Mouse (Mus musculus) thymus, postnatal 36 days (tissue): ENCODE results near the gene Rab27a.

Experiments
- DNase-seq, 2 experiments: peaks; one replicate each; pipeline ENCODE4 v3.0.0; 2022; ENCODE audit warnings: mixed read lengths in 2 of 2

Rab27a gene

DNA sequence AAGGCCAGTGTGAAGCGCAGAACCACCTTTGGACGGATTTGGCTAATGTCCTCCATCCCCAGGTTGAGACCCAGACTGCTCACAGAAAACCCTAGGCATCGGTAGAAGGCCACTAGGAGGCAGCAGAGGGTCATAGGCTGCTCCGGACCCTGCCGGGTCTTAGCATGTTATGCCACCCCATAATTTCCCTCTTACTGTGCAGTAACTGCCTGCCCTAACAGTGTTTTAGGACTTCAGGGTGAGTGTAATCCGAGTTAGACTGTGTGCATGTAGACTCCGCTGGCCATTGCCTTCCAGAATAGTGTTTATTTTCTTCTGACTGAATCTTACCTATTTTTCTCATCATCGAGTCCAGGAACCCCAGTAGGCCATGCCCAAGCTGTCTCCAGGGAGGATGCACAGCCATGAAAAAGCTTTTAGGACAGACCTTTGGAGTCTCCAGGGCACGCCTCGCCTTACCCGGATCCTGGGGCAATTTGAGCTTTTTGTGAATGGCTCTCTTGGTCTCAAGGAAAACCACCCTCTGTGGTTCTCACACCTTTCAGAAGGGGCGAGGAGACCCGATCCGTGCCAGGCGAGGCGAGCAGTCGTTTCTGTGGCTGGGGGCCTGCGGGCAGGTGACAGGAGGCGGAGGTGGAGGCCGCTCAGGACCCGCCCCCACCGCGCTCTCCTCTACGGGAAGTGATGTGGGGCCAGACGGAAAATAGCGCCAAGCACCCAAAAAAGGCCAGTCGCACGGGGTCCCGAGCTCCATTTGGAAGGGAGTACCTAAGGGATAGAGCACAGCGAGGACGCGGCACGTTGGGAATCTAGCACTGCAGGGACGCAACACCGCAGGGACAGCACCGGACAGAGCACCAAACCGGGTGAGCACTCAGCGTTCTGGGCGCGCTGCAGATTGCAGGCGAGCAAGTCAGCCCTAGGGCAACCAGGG, at the start of gene Rab27a:
Gene Rab27a (plus strand): TSS at position 709 of the 934 bp plus-strand sequence.
- peak; percentile 85 for DNase-seq

DNA sequence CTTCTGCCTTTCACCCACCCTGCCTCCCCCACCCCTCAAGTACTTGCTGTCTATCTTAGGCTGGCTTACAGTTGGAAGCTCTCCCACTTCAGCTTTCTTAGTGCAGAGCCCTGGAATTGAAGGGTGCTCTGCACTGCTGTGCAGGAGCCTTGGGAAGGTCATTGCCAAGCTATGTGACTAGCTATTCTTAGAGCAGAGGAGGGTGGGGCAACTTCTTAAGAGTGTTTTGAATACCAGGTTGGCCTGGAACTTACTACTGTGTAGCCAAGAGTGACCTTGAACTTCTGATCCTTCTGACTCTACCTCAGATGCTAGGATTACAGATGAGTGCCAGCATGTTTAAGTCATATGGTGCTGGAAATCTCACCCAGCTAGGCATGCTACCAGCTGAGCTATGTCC, 48.5 kb upstream of the Rab27a start:
- no peak for DNase-seq

DNA sequence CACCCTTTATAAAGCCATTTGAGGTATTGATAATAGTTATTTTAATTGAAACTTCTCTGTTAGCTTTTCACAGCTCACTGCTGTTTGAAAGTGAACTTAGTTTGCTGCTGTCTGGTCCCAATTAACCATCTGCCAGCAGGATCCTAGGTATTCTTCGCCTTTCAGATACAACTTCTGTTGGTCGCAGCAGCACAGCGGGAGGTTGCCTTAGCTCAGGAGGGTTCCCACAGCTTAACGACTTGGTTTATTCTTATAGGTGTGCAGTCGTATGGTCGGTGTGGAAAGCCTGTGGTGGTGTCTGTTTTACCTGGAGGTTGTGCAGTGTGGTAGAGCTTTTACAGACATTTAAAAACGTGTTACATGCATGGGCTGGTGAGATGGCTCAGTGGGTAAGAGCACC, 47.8 kb upstream of the Rab27a start:
- no peak for DNase-seq

DNA sequence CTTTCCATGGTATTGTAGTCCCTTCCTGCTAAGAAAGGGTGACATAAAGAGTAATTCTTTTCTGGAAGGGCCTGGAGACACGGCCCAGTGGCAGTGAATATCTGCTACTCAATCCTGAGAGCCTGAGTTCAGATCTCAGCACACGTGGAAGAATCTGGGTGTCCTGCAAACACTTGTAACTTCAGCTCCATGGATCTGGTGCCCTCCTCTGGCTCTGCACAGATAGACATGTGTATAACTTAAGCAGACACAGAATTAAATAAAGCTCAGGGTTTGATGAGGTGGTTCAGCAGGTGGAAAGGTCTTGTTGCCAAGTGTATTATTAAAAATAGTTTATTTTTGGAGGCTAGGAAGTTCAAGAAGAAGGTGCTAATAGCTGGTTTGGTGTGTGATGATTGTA, 44.2 kb upstream of the Rab27a start:
- no peak for DNase-seq

DNA sequence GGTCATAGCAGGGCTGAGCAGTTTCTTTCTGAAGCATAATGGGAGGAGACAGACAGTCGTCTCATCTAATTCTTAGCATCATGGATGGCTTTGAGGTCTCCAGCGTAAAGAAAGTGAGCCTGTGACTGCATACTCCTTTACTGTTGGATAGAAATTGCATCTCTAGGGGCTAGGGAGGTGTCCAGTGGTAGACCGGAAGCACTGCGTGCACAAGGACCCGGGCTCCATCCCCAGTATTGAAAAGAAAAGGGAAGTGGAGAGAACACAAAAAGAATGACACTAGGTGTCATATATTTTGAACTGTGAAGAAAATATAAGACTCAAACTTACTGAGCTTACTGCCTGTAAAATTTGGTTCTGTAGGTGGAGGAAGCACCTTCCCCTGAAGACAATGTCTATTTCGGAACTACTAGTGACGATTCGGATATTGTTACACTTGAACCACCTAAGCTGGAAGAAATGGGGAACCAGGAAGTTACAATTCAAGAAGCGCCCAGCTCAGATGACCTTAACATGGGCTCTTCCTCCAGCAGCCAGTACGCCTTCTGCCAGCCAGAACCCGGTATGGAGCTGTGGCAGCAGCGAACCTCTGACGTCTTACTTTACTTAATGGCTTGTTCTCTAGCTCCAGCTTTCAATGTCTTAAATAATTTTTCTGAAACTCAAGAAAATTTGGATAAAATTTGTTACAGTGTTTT, 43.2 kb upstream of the Rab27a start:
- DNase-seq: no peak

DNA sequence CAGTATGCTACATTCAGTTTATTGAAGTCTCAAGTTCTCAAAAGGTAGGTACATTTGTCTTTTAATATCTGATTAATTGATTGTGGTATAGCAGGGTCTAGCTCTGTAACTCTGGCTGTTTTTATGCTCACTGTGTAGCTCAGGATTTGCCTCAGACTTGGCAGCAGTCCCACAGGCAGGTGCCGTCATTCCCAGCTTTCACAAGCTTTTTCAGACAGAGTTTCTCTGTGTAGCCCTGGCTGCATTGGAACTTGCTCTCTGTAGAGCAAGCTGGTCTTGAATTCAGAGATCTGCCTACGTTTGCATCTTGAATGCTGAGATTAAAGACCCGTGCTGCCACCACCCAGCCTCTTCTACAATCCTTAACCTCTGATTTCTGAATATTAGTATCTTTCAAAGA, 42.5 kb upstream of the Rab27a start:
- no peak for DNase-seq

DNA sequence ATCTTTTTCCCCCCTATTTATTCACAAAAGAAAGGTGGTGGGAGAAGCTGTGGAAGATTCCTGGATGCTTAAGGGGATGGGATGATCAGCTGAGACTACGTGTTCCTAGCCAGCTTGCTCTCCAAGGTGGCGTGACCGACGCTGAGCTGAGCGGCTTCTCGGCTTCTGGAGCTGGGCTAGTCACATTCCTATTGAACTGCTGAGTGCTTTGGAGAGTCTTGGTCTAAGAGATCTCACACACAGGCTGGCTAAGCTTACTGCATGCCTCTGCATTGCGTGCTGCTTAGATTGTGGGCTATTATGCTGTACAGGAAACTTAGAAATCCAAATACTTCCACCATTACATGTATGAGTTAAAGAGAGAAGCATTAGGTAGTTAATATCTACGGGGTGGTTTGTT, 40.6 kb upstream of the Rab27a start:
- DNase-seq: no peak

DNA sequence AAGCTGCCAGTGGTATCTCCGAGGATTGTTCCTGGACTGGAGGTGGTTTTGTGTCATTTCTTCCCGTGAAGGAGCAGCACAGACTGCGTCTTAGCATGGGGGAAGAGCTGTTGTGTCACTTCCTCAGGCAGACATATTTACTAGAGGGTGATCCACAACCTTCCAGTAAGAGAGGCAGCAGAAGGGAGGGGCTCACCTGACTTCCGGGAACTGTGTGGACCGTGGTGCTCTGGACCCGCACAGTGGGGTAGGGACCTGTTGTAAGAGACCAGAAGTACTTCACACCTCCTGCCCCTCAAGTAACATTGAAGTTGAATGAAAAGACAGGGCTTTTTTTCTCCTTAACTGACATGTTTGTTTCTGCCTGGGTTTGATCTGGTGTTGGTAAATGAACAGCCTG, 39.5 kb upstream of the Rab27a start:
- DNase-seq: no peak

DNA sequence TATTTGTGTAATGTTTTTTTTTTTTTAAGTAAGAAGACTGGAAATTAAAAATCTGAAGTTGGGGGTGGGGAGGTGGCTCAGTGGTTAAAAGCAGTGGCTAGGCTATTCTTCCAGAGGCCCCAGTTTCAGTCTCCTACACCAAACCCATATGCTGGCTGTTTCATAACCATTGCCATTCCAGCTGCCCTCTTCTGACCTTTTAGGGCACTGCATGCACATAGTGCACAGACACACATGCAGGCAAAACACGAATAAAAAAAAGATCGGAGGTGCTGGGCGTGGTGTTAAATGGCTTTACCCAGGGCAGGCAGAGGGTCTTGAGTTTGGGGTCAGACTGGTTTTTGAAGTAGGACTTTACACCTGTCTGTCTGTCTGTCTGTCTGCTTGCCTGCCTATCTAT, 38.5 kb upstream of the Rab27a start:
- DNase-seq: peak in 1 of 2 experiments; percentile 11

DNA sequence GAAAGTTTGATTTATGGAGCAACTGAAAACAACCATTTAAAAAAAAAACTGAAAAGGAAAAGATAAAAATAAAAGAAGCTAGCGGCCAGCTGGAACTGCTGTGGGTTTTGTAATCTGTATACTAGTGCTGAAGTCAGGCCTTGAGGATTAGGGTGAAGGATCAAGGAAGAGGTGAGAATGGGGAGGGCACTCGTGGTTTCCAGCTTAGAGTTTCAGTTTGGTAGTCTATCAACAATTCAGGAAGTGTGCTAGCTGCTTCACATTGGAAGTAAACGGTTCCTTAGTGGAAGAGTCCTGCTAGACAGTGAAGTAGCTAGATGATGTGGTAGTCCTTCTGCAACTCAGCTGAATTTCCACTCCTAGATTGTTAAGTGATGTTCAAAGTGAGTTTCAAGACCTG, 36.3 kb upstream of the Rab27a start:
- no peak for DNase-seq

DNA sequence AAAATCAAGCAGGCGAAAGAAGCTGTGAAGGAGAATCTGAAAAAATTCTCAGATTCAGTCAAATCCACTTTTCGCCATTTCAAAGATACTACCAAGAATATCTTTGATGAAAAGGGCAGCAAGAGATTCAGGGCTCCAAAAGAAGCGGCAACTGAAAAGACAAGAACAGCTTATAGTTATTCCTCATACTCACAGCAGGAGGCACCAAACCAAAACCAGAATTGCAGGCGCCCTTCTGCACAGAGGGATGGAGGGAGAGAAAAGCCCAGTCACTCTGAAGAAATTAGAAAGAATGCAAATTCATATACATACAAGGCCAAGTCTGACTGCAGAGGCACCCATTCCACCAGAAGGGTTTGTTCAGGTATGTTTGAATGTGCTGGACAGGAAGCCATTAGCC, 32.0 kb upstream of the Rab27a start:
- DNase-seq: no peak

DNA sequence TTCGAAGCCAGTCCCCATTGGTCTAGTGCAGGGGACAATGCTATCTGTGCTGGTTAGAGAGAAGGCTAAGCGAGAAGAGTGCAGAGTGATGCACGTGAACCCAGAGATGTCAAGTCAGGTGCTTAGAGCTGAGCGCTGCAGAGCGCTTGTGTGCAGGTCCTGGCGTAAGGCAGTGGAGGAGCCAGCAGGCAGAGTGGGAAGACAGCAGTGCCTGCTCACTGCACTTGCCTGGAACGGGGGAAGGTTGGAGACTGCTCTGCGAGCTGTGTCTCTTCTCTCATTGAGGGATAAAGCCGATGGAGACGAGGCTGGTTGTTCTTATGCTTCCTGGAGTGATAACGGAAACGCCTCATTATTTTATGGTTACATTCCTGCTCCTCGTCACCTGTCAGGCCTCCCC, 29.9 kb upstream of the Rab27a start:
- DNase-seq: no peak

DNA sequence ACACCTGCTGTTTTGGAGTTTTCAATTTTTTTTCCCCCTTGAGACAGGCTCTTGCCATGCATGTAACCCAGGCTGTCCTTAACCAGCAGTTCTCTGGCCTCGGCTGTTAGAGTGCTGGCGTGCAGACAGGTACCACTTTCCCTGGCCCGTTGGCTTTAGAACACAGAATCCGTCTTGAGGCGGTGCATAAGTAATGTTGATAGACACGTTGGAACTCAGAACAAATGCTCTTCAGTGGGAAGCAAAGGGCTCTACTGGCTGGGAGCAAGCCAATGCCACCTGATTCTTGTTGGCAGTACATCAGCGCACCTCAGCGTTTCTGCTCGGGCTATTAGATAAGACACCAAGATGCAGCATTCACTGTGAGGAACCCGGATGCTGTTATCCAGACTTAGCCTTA, 24.8 kb upstream of the Rab27a start:
- no peak for DNase-seq

DNA sequence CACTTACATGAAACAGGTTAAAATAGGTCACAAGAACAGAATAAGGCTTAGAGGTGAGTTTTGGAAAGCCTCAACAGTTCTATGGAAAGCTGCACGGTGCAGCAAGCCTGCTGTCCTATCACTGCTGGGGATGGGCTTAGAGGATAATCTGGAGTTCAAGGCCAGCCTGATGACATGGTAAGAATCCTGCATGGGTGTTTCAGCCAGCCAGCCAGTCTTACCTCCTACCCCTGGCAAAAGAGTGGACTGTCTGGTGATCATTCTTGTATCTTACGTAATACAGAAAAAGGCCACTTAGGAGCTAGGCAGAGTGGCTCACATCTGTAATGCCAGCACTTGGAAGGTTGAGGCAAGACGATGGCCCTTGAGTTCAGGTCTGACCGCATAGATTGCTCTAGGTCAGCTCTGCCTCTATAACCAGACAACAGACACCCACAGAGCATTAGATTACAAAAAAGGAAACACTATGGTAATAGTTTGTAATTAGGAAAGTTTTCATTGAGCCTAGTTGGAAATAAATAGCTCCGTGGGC, 24.0 kb upstream of the Rab27a start:
- no peak for DNase-seq

DNA sequence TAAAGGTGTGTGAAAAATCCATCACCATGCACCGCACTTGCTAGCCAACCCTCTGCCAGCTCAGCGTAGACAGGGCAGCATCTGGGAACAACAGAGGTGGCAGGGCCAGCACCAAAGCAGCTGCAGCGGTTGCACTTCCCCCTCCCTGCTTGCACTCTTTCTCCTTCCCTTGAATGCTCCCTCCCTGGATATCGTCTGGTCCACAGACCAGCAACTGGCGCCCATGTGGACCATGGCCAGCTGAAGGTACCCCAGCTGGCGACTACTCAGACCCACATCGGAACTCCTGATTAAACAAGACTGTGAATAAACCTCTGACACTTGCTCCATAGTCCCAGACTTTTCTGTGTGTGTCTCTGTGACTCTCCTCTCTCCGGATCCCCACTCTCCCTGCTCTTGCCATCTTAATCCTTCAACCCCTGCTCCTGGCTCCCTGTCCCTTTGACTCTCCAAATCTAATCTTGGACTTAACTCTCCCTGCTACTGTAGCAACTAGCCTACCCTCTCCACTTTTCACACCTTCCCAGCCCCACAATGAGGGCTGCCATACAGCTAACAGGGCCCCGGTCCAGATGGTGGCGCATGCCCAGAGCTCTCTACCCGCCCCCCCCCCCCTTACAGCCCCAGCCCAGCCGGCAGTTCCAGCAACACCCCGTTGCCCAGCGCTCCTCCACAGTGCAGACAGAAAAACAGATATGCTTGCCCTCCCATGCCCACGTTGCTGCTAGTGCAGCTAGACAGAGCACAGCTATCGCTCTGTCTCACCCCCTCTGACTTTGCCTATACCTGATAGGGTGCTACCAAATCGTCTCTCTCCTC, 18.6 kb upstream of the Rab27a start:
- no peak for DNase-seq

DNA sequence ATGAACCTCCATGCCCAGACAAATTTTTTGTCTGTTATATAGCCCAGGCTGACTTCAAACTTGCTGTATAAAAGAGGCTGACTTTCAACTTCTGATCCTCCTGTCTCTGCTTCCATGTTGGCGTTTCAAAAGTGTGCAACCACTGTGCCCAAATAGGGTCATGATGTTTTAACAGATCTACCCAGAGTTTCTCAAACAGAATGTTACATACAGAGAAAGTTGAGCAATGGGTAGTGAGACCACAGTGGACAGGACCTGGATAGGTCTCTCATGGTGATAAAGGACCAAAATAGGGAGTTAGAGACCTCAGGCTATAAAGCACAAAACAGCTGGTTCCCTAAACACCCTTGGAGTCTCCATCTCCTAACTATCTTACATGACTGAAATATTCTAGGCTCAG, 14.2 kb upstream of the Rab27a start:
- DNase-seq: no peak

DNA sequence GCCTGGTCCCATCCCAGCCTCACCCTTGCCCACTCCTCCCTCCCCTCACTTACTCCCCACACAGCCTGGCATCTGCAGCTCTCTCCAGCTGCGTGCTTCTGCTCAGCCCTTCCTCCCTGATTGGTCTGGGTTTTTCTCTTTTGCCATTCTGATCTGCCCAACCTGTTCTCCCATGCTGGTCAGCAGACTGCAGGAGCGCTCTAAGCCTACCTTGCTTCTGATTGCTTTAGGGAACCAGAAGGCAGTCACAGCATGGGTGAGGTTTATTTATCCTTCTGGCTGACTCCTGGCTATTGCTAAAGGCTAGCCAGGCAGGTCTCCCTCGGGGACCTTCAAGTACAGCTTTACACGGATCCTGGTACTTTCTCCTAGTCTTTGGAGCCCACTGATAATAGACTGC, 13.2 kb upstream of the Rab27a start:
- no peak for DNase-seq

DNA sequence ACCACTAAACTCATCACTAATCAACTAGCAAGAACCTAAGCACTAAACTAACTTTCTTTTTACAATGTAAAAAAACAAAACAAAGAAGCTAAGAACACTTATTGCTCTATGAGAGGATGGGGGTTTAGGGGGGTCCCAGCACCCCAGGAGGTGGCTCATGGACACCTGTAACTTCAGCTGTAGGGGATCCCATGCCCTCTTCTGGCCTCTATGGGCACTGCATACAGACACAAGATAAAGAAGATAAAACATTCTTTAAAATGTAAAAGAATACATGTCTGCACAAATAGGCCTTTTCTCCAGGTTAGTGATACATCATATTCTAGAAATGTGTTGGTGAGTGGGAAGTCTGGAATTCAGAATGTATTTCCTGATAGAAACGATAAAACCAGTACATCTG, 11.2 kb upstream of the Rab27a start:
- no peak for DNase-seq

DNA sequence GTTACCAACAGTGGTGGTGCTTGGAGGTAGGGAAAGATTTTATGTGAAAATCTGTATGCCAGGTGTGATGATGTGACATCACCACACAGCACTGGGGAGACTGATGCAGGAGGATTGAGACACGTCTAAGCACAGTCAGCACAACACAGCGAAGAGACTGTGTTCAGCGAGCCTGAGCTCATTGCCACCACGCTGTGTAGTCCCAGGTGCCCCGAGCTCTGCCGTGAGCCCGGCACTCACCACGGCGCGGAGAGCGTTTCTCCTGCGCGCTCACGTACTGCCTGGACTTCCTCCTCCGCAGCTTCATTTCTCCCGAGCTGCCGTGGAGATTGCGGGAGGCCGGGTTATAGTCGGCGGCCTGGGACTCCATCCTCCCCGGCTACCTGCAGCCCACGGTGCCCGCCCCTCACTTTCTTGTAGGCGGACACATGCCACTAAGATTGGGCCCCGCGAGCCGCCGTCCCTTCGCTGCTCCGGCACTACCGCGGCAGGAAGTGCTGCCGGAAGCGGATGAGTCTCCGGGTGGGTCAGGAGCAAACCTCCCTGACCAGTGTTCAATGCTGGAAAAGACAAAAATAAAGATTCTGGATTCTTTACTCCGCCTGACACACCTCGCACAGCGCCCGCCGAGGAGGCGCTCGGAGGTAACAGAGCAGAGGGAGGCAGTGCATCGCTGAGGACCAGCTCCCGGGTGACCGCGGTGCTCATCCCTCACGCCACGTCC, 5.3 kb upstream of the Rab27a start:
- peak; percentile 93 to 94 for DNase-seq

DNA sequence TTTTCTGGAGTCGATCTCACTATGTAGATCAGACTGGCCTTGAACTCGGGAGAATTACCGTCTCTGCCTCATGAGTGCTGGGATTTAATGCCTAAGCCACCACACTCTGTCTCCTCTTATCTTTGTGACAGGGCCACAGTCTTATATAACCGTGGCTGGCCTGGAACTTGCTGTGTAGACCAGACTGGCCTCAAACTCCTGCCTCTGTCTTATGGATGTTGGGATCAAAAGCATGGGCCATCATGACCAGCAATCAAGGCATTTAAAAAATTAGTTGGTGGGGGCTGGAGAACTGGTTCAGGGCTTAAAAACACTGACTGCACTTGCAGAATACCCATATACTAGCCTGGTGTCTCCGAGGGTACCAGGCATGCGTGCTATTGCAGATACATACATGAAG, 4.6 kb upstream of the Rab27a start, which contains the start of gene Pigb:
Gene Pigb (minus strand): TSS at position 299 of the 400 bp plus-strand sequence.
- DNase-seq: no peak

DNA sequence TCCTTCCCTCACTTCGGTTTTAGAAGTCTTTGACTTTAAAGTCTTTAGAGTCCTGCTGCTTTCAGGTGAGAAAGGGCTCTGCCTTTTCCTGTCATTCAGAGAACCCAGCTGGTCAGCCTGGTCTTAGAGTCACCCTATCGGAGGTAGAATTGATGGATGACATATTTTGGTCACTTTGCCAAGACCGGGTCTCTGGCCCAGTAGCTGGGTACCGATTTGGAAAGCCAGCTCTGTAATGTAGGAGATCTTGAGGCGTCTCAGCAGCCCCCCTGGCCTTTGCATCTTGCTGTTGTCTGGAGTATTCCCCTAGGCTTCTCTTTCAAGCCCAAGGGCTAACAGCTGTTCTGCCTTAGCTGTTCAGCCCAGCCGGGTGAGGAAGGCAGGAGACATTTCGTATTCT, 550 bp downstream of the Rab27a start:
- peak in 1 of 2 experiments; percentile 14 for DNase-seq

DNA sequence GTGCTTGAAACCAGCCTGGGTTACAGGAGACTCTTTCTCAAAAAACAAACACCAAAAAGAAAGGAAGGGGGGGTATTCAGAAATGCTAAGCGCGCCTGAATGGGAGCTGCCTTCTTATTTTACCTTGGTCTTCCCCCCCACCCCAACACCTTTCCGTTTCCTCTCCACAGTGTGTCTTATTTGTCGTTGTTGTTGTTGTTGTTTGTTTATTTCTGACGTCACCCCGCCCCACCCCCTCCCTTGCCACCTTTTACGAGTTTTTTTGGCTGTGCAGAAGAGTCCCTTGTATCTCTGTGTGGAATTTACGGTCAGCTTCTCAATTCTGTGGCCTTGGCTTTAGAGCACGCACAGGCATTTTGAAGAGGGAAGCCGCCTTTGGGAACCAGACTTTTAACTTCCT, 1.1 kb downstream of the Rab27a start:
- no peak for DNase-seq
